Mouse (Mus musculus): Measurements from ENCODE around the gene Zfp536.
A peak's percentile ranks its signal among the peaks of the same experiment; 100 is the strongest.

The Zfp536 gene

GRCm38 (mm10) chr7:37773312-37773702, at the start of gene Zfp536:
TSS of gene Zfp536 (minus strand) at chr7:37773641.
- DNase-seq, result no peak

GRCm38 (mm10) chr7:37820670-37821301, 47.3 kb upstream of the Zfp536 start:
- no peak for DNase-seq

GRCm38 (mm10) chr7:37818631-37819340, 45.3 kb upstream of the Zfp536 start:
- DNase-seq, result no peak

GRCm38 (mm10) chr7:37816901-37817300, 43.5 kb upstream of the Zfp536 start:
- no peak for DNase-seq

GRCm38 (mm10) chr7:37814844-37815406, 41.5 kb upstream of the Zfp536 start:
- DNase-seq, result no peak

GRCm38 (mm10) chr7:37813676-37814075, 40.2 kb upstream of the Zfp536 start:
- no peak for DNase-seq

- DNase-seq, result no peak
Measured at GRCm38 (mm10) chr7:37809908-37810307, 36.5 kb upstream of the Zfp536 start.

- DNase-seq, result no peak
Measured at GRCm38 (mm10) chr7:37809001-37809400, 35.6 kb upstream of the Zfp536 start.

- DNase-seq, result no peak
Measured at GRCm38 (mm10) chr7:37801160-37801559, 27.7 kb upstream of the Zfp536 start.

GRCm38 (mm10) chr7:37788721-37789120, 15.3 kb upstream of the Zfp536 start:
- DNase-seq, result no peak

- peak in 1 of 2 experiments; percentile 62 for DNase-seq
Measured at GRCm38 (mm10) chr7:37775502-37775901, 2.1 kb upstream of the Zfp536 start.

- no peak for DNase-seq
Measured at GRCm38 (mm10) chr7:37774463-37774970, 1.1 kb upstream of the Zfp536 start.

- no peak for DNase-seq
Measured at GRCm38 (mm10) chr7:37773906-37774305, 465 bp upstream of the Zfp536 start.

- no peak for DNase-seq
Measured at GRCm38 (mm10) chr7:37772376-37773311, 797 bp downstream of the Zfp536 start.

GRCm38 (mm10) chr7:37771491-37772375, 1.7 kb downstream of the Zfp536 start:
- no peak for DNase-seq

GRCm38 (mm10) chr7:37770400-37771050, 2.9 kb downstream of the Zfp536 start:
- peak; percentile 59 to 63 for DNase-seq

- DNase-seq, result no peak
Measured at GRCm38 (mm10) chr7:37769526-37770399, 3.7 kb downstream of the Zfp536 start.

- no peak for DNase-seq
Measured at GRCm38 (mm10) chr7:37769004-37769403, 4.4 kb downstream of the Zfp536 start.

GRCm38 (mm10) chr7:37768310-37768940, 5.0 kb downstream of the Zfp536 start:
- no peak for DNase-seq

GRCm38 (mm10) chr7:37758886-37759285, 14.6 kb downstream of the Zfp536 start:
- no peak for DNase-seq
